Mouse (Mus musculus) embryonic fibroblast, embryonic 13.5 days (primary cell): ENCODE data around the gene 9230112D13Rik. TPM values are rescaled to one million over a fixed set of nuclear protein-coding genes. Genes with fewer than 3 reads are reported as not detected.

Experiments
- H3K27ac ChIP-seq: 2 replicates; pipeline ENCODE4 v1.5.1; 2012; ENCODE audit warnings: low read length, control low read depth, inconsistent platforms; ENCODE audit not compliant: insufficient read depth
- H3K4me1 ChIP-seq: 2 replicates; pipeline ENCODE4 v1.6.1; 2011; ENCODE audit warnings: low read length; ENCODE audit not compliant: control insufficient read depth, insufficient read depth
- H3K4me3 ChIP-seq: 2 replicates; pipeline ENCODE4 v1.5.1; 2011; ENCODE audit warnings: mild to moderate bottlenecking, control low read depth, low read length; ENCODE audit not compliant: insufficient read depth
- CTCF ChIP-seq: IDR thresholded peaks from 2 replicates; pipeline ENCODE4 v1.5.1; 2011; ENCODE audit warnings: mild to moderate bottlenecking, control low read depth, low read length, moderate library complexity, borderline replicate concordance; ENCODE audit not compliant: insufficient read depth
- POLR2A ChIP-seq: IDR thresholded peaks from 2 replicates; pipeline ENCODE4 v1.6.1; 2011; ENCODE audit warnings: low read depth, mild to moderate bottlenecking, control low read depth, low read length, moderate library complexity
- polyA plus RNA-seq: library from polyadenylated mRNA; stranded (reverse); fragments of >200 nt; gene quantifications from 2 replicates; pipeline ENCODE4 v1.2.4, GENCODE M21; 2011; ENCODE audit warnings: low read depth; ENCODE audit not compliant: missing spikeins, insufficient read length

Gene 9230112D13Rik
- polyA plus RNA-seq, 1 experiment, result not detected

- no peak overlapping the region for H3K4me3 ChIP-seq
- no peak for TF ChIP-seq CTCF
- TF ChIP-seq POLR2A, result no peak
- H3K27ac ChIP-seq, result no peak overlapping the region
- peaks cover 6% of the 10 kb centered on the region; the same call in 1 of the 2 replicates for H3K4me1 ChIP-seq
Observed at GRCm38 (mm10) chr14:34515860-34516259, 6.7 kb downstream of the 9230112D13Rik start.

DNA sequence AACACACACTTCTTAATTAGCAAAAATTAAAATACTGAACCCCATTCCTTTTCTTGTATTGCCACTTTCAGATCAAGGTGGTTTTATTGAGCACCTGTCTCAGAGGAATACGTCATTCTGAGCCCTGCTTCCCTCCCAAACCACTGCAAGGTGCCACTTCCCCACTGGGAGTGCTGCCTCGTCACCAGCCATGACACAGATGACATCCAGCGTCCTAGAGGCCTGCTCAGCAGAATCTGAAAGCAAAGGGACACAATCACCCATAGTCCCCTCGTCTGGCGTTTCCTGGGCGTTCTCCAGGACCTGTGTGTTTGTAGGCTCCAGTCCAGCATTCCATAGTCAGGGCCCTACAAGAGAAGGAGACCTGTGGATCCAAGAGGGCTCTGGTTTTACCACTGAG, 8.5 kb downstream of the 9230112D13Rik start:
- H3K27ac ChIP-seq, result no peak overlapping the region
- TF ChIP-seq CTCF (no peak), POLR2A (no peak)
- peaks cover 6% of the 10 kb centered on the region; the same call in 1 of the 2 replicates for H3K4me1 ChIP-seq
- no peak overlapping the region for H3K4me3 ChIP-seq

GRCm38 (mm10) chr14:34512602-34513001, 10.0 kb downstream of the 9230112D13Rik start:
- TF ChIP-seq CTCF, result no peak
- no peak for TF ChIP-seq POLR2A
- Histone ChIP-seq H3K4me1 (peaks cover 11% of the 10 kb centered on the region; the same call in 1 of the 2 replicates), H3K4me3 (no peak overlapping the region), H3K27ac (no peak overlapping the region)

DNA sequence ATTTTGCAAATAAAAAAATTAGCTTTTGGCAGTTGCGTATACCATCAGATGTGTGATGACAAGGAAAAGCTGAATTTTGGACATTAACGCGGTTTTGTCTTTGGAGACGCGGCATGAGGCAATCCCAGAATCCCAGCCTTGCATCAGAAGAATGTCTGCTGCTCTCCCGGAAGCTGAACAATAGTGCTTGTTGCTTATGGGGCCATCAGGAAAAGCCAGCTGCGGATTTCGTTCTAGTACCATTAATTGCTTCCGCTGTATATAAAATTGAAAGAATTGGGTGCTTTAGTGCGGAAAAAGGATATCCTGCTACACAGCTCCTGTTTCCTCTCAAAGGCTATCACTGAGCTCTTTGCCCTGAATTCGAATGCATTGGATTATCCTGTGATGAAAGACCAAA, 10.7 kb downstream of the 9230112D13Rik start:
- TF ChIP-seq POLR2A (no peak), CTCF (no peak)
- Histone ChIP-seq H3K4me1 (peaks cover 11% of the 10 kb centered on the region; the same call in 1 of the 2 replicates), H3K27ac (no peak overlapping the region), H3K4me3 (no peak overlapping the region)

- Histone ChIP-seq H3K27ac (peak overlapping the region; percentile 70; the same call in 1 of the 2 replicates), H3K4me1 (peaks cover 7% of the 10 kb centered on the region; the same call in 1 of the 2 replicates), H3K4me3 (no peak overlapping the region)
- TF ChIP-seq POLR2A (no peak), CTCF (no peak)
Observed at GRCm38 (mm10) chr14:34508842-34509439, 13.7 kb downstream of the 9230112D13Rik start.

GRCm38 (mm10) chr14:34508187-34508840, 14.3 kb downstream of the 9230112D13Rik start:
- peak overlapping the region; percentile 70 for H3K27ac ChIP-seq
- no peak overlapping the region for H3K4me3 ChIP-seq
- TF ChIP-seq CTCF (no peak), POLR2A (no peak)
- peaks cover 7% of the 10 kb centered on the region; the same call in 1 of the 2 replicates for H3K4me1 ChIP-seq

- Histone ChIP-seq H3K4me3 (no peak overlapping the region), H3K27ac (no peak overlapping the region), H3K4me1 (peaks cover 8% of the 10 kb centered on the region)
- TF ChIP-seq CTCF (no peak), POLR2A (no peak)
Observed at GRCm38 (mm10) chr14:34505309-34505708, 17.3 kb downstream of the 9230112D13Rik start.

GRCm38 (mm10) chr14:34504377-34504776, 18.2 kb downstream of the 9230112D13Rik start:
- peaks cover 12% of the 10 kb centered on the region for H3K4me1 ChIP-seq
- TF ChIP-seq POLR2A (no peak), CTCF (no peak)
- H3K27ac ChIP-seq, result peak overlapping the region; percentile 97
- H3K4me3 ChIP-seq, result no peak overlapping the region

DNA sequence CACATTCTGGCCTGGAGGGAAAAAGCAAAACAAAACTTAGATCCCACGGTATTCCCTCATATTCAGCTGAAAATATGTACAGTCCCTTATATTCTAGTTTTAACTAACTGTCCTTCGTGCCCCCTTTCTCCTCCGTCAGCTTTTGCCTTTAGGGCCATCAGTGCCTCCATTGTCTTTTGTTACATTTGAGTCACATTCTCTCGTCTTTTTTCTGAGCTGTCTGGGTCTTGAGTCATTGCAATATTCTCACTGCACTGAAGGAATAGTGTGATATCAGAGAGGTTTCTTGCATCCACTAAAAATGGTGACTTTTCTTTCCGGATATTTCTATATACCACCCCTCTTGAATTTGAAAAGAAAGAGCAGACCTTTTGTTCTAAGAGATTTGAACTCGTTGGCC, 18.8 kb downstream of the 9230112D13Rik start:
- Histone ChIP-seq H3K4me3 (peak overlapping the region; percentile 17; the same call in 1 of the 2 replicates), H3K4me1 (peaks cover 8% of the 10 kb centered on the region), H3K27ac (peak overlapping the region; percentile 97)
- no peak for TF ChIP-seq CTCF
- 0 out of 2 replicates have a peak, but pooled peaks have one; percentile 33 for TF ChIP-seq POLR2A

GRCm38 (mm10) chr14:34503325-34503647, 19.3 kb downstream of the 9230112D13Rik start, which contains the start of gene Bmpr1a:
Bmpr1a (minus strand) TSS chr14:34503341.
- 0 out of 2 replicates have a peak, but pooled peaks have one; percentile 20 for TF ChIP-seq POLR2A
- no peak for TF ChIP-seq CTCF
- Histone ChIP-seq H3K27ac (peak within 1 kb of the TSS; percentile 97), H3K4me1 (peaks cover 6% of the 10 kb centered on the region)

More at GRCm38 (mm10) chr14:34503325-34503647, 19.3 kb downstream of the 9230112D13Rik start, which contains the start of gene Bmpr1a:
- peak within 1 kb of the TSS; percentile 99 for H3K4me3 ChIP-seq
